Mouse (Mus musculus): Measurements from ENCODE around the gene Lrp1. TPM values are rescaled to one million over a fixed set of nuclear protein-coding genes. Genes with fewer than 3 reads are reported as not detected.

The Lrp1 gene
- total RNA-seq, 2 experiments from 2014 or later = 288 to 310 TPM

GRCm38 (mm10) chr10:127500894-127501893 lies 119.8 kb downstream of the Lrp1 start, which contains the start of gene Stac3:
Stac3 (plus strand) TSS chr10:127501686.
- H3K27ac ChIP-seq = no peak within 1 kb of the TSS
- no peak within 1 kb of the TSS for H3K4me3 ChIP-seq
- no peak for TF ChIP-seq CTCF (conservative IDR thresholded peaks at IDR 0.05)
- DNase-seq (ENCODE audit: low spot score in 2 of 2) = no peak

- Histone ChIP-seq H3K4me3 (no peak overlapping the region), H3K27ac (no peak overlapping the region)
- DNase-seq (ENCODE audit: low spot score in 2 of 2) = no peak
- no peak for TF ChIP-seq CTCF (conservative IDR thresholded peaks at IDR 0.05)
Observed at GRCm38 (mm10) chr10:127500042-127500441, 120.9 kb downstream of the Lrp1 start.

- Histone ChIP-seq H3K27ac (no peak overlapping the region), H3K4me3 (no peak overlapping the region)
- TF ChIP-seq CTCF (conservative IDR thresholded peaks at IDR 0.05) = no peak
- DNase-seq (ENCODE audit: low spot score in 2 of 2) = no peak
Observed at GRCm38 (mm10) chr10:127499516-127499915, 121.4 kb downstream of the Lrp1 start.

- Histone ChIP-seq H3K27ac (no peak overlapping the region), H3K4me3 (no peak overlapping the region)
- DNase-seq (ENCODE audit: low spot score in 2 of 2) = no peak
- no peak for TF ChIP-seq CTCF (conservative IDR thresholded peaks at IDR 0.05)
Observed at GRCm38 (mm10) chr10:127496156-127496555, 124.8 kb downstream of the Lrp1 start.

- no peak for TF ChIP-seq CTCF (conservative IDR thresholded peaks at IDR 0.05)
- DNase-seq (ENCODE audit: low spot score in 2 of 2) = no peak
- no peak overlapping the region for H3K4me3 ChIP-seq
- no peak overlapping the region for H3K27ac ChIP-seq
Observed at GRCm38 (mm10) chr10:127492118-127492517, 128.8 kb downstream of the Lrp1 start.

GRCm38 (mm10) chr10:127491128-127491512 lies 129.8 kb downstream of the Lrp1 start:
- TF ChIP-seq CTCF (conservative IDR thresholded peaks at IDR 0.05) = no peak
- no peak for DNase-seq (ENCODE audit: low spot score in 2 of 2)
- H3K27ac ChIP-seq = peak overlapping the region; percentile 4; the same call in 1 of the 2 replicates
- no peak overlapping the region for H3K4me3 ChIP-seq

- no peak for DNase-seq (ENCODE audit: low spot score in 2 of 2)
- TF ChIP-seq CTCF (conservative IDR thresholded peaks at IDR 0.05) = no peak
- peak overlapping the region; percentile 4; the same call in 1 of the 2 replicates for H3K27ac ChIP-seq
- H3K4me3 ChIP-seq = no peak overlapping the region
Observed at GRCm38 (mm10) chr10:127490160-127491127, 130.5 kb downstream of the Lrp1 start.

- no peak overlapping the region for H3K4me3 ChIP-seq
- TF ChIP-seq CTCF (conservative IDR thresholded peaks at IDR 0.05) = no peak
- DNase-seq (ENCODE audit: low spot score in 2 of 2) = no peak
- H3K27ac ChIP-seq = no peak overlapping the region
Observed at GRCm38 (mm10) chr10:127488856-127489255, 132.1 kb downstream of the Lrp1 start.

Other genes with a start within 250 kb of the Lrp1 start
- 100 to 1,000 TPM; 153 to 170 TPM for gene R3hdm2, start 240.8 kb downstream of the Lrp1 start, total RNA-seq (2021)
- 1 to 10 TPM; 2.4 to 8.1 TPM for gene Stac3, start 119.5 kb downstream of the Lrp1 start, total RNA-seq (2021)
- gene Ndufa4l2, start 106.2 kb downstream of the Lrp1 start, total RNA-seq (2021) = 1 to 10 TPM; 3.5 to 3.7 TPM
- gene Shmt2, start 98.7 kb downstream of the Lrp1 start, total RNA-seq (2021) = 10 to 100 TPM; 25.4 to 27.6 TPM
- 1 to 10 TPM; 1.2 to 1.6 TPM for gene Nxph4, start 86.6 kb downstream of the Lrp1 start, total RNA-seq (2021)
- gene Stat6, start 21.8 kb upstream of the Lrp1 start, total RNA-seq (2021) = 1 to 10 TPM; 6.4 to 6.7 TPM
- 1 to 10 TPM; 5.8 to 6.8 TPM for gene Nemp1, start 45.8 kb upstream of the Lrp1 start, total RNA-seq (2021)
- 10 to 100 TPM; 44.0 to 44.4 TPM for gene Nab2, start 47.4 kb upstream of the Lrp1 start, total RNA-seq (2021)
- gene Myo1a, start 84.0 kb upstream of the Lrp1 start, total RNA-seq (2021) = 1 to 10 TPM in 1 of 2 experiments, under 1 TPM in 1; 0.59 to 1.1 TPM
- 1 to 10 TPM; 2.2 to 3.6 TPM for gene Tac2, start 103.3 kb upstream of the Lrp1 start, total RNA-seq (2021)
- gene Zbtb39, start 118.4 kb upstream of the Lrp1 start, total RNA-seq (2021) = 10 to 100 TPM; 10.5 to 11.5 TPM
- 1 to 10 TPM; 1.2 to 1.7 TPM for gene Gpr182, start 130.6 kb upstream of the Lrp1 start, total RNA-seq (2021)
- gene Rdh1, start 138.6 kb upstream of the Lrp1 start, total RNA-seq (2021) = under 1 TPM in 1 of 2 experiments, not detected in 1; 0.18 TPM
- gene Rdh16f1, start 138.6 kb upstream of the Lrp1 start, total RNA-seq (2021) = under 1 TPM in 1 of 2 experiments, not detected in 1; 0.39 TPM
- gene Rdh9, start 155.2 kb upstream of the Lrp1 start, total RNA-seq (2021) = under 1 TPM in 1 of 2 experiments, not detected in 1; 0.61 TPM
- gene Rdh16, start 180.0 kb upstream of the Lrp1 start, total RNA-seq (2021) = under 1 TPM; 0.17 to 0.26 TPM
- gene Rdh19, start 228.8 kb upstream of the Lrp1 start, total RNA-seq (2021) = not detected
- gene Rdh16f2, start 245.3 kb upstream of the Lrp1 start, total RNA-seq (2021) = not detected

Measured in layer of hippocampus, adult 2 months (tissue).